Mouse (Mus musculus) kidney, postnatal 10 days (tissue): ENCODE data around the gene Aldh3b2.

Source experiments
- DNase-seq: peaks from one replicate; pipeline ENCODE4 v3.0.0; 2021; ENCODE audit warnings: mixed read lengths

Gene Aldh3b2

GRCm38 (mm10) chr19:3990804-3991203 lies 18.7 kb downstream of the Aldh3b2 start:
- no peak for DNase-seq

GRCm38 (mm10) chr19:3991562-3991961 lies 19.4 kb downstream of the Aldh3b2 start:
- no peak for DNase-seq

GRCm38 (mm10) chr19:3991966-3992365 lies 19.8 kb downstream of the Aldh3b2 start:
- DNase-seq, result no peak

- DNase-seq, result no peak
Measured at GRCm38 (mm10) chr19:3992416-3992815, 20.3 kb downstream of the Aldh3b2 start, which contains the start of gene Tbx10. Gene Tbx10, plus strand, starts transcription at chr19:3992752.

- no peak for DNase-seq
Measured at GRCm38 (mm10) chr19:3994932-3995331, 22.8 kb downstream of the Aldh3b2 start.

GRCm38 (mm10) chr19:3995505-3995904 lies 23.4 kb downstream of the Aldh3b2 start:
- DNase-seq, result no peak

GRCm38 (mm10) chr19:3996106-3996505 lies 24.0 kb downstream of the Aldh3b2 start:
- DNase-seq, result no peak

GRCm38 (mm10) chr19:3996747-3997146 lies 24.6 kb downstream of the Aldh3b2 start:
- DNase-seq, result no peak

- no peak for DNase-seq
Measured at GRCm38 (mm10) chr19:3997231-3997630, 25.1 kb downstream of the Aldh3b2 start.

GRCm38 (mm10) chr19:3998335-3998734 lies 26.2 kb downstream of the Aldh3b2 start:
- DNase-seq, result no peak

- DNase-seq, result no peak
Measured at GRCm38 (mm10) chr19:3999121-3999730, 27.1 kb downstream of the Aldh3b2 start.

- peak; percentile 98 for DNase-seq
Measured at GRCm38 (mm10) chr19:4000119-4000900, 28.2 kb downstream of the Aldh3b2 start, which contains the start of the genes Nudt8 and Gm49405. Gene Nudt8, plus strand, starts transcription at chr19:4000580. Gene Gm49405, plus strand, starts transcription at chr19:4000626.

GRCm38 (mm10) chr19:4000949-4001525 lies 28.9 kb downstream of the Aldh3b2 start:
- DNase-seq, result no peak

GRCm38 (mm10) chr19:4001752-4002151 lies 29.6 kb downstream of the Aldh3b2 start:
- DNase-seq, result no peak

GRCm38 (mm10) chr19:4003112-4003511 lies 31.0 kb downstream of the Aldh3b2 start, which contains the start of gene Doc2g:
Gene Doc2g, plus strand, starts transcription at chr19:4003313.
- DNase-seq, result no peak

- DNase-seq, result no peak
Measured at GRCm38 (mm10) chr19:4003641-4004040, 31.5 kb downstream of the Aldh3b2 start.

- DNase-seq, result no peak
Measured at GRCm38 (mm10) chr19:4004331-4004730, 32.2 kb downstream of the Aldh3b2 start.

- no peak for DNase-seq
Measured at GRCm38 (mm10) chr19:4005091-4005490, 33.0 kb downstream of the Aldh3b2 start.

- DNase-seq, result no peak
Measured at GRCm38 (mm10) chr19:4005971-4006370, 33.8 kb downstream of the Aldh3b2 start.

GRCm38 (mm10) chr19:4011086-4011485 lies 39.0 kb downstream of the Aldh3b2 start:
- no peak for DNase-seq

- peak; percentile 98 for DNase-seq
Measured at GRCm38 (mm10) chr19:4012432-4013022, 40.4 kb downstream of the Aldh3b2 start, which contains the start of gene Ndufv1. Gene Ndufv1, minus strand, starts transcription at chr19:4012806.

- DNase-seq, result no peak
Measured at GRCm38 (mm10) chr19:4013066-4013465, 40.9 kb downstream of the Aldh3b2 start.

GRCm38 (mm10) chr19:4014802-4015201 lies 42.7 kb downstream of the Aldh3b2 start:
- no peak for DNase-seq
